In the genomic region with DNA sequence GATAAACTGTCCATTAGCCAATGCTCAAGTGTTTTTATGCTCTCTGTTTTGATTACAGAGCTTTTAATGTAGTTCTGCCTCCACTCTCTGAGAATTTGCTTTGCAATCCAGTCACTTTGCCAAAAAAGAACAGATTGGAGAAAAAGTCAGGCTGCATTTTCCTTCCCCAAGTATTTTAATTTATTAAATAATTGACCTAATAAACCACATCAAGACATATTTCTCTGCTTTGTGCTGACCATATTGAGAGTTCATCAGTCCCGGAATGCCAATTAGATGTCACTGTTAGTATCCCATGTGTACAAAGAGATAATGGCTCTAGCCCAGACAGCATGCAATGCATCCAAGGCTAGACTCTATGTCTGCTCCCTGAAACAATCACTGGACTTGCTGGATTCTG, we compare ENCODE assay signal across 29 mouse cellular contexts.
A peak's percentile ranks its signal among the peaks of the same experiment; 100 is the strongest.
DNase-seq lines count a peak whose midpoint lies in the region; ATAC-seq and TF ChIP-seq lines count a peak whose summit lies in the region.
"Had no signal": no experiment of that assay in that cellular context is flagged by ENCODE, and none has a peak within 500 bp of the region (broad histone marks: within the 10 kb centered on the region; RNA-seq: fewer than 3 reads in every experiment).

No protein-coding gene starts in this region.

- DNase-seq in kidney, postnatal 10 days = peak; percentile 19
- DNase-seq in kidney, adult 2 months = no peak
- DNase-seq in liver, adult 2 months (ENCODE audit: extremely low read depth, low read depth, low spot score) = peak; percentile 16
- peak; percentile 90 for DNase-seq in Muller cell, postnatal 12 days (ENCODE audit: inconsistent ontology term)
- DNase-seq: adrenal gland, adult 8-10 months; adrenal gland, postnatal 25 days; cerebellum, adult 11-12 months; cerebellum, adult 8-10 months; cerebellum, postnatal 10 days; cerebellum, postnatal 36 days; embryo, embryonic 11 days; gastrocnemius, postnatal 10 days; gastrocnemius, postnatal 36 days; heart, adult 2 months; heart, postnatal 14 days; heart, postnatal 4 days had no signal

- no peaks in the 10 kb centered on the region for H3K27me3 ChIP-seq in kidney, adult 2 months (replicated peaks; ENCODE audit: control insufficient read depth, insufficient read depth, low read length)
- no peaks in the 10 kb centered on the region for H3K27me3 ChIP-seq in liver, adult 2 months (ENCODE audit: control insufficient read depth, insufficient read depth, low read length)
- no peaks in the 10 kb centered on the region for H3K27me3 ChIP-seq in liver, embryonic 12.5 days (replicated peaks)
- H3K27me3 ChIP-seq: embryonic facial prominence, embryonic 13.5 days; forebrain, embryonic 13.5 days; heart, embryonic 13.5 days; hindbrain, embryonic 12.5 days; hindbrain, embryonic 15.5 days had no signal

- H3K4me3 ChIP-seq in kidney, adult 2 months (ENCODE audit: insufficient read depth, low read depth, low read length) = no peak overlapping the region
- H3K4me3 ChIP-seq in liver, adult 2 months (ENCODE audit: insufficient read depth, low read depth, low read length) = no peak overlapping the region
- H3K4me3 ChIP-seq in liver, embryonic 12.5 days = no peak overlapping the region
- H3K4me3 ChIP-seq in embryonic fibroblast, embryonic 13.5 days (ENCODE audit: insufficient read depth, low read length) = no peak overlapping the region
- H3K4me3 ChIP-seq: embryonic facial prominence, embryonic 10.5 days; embryonic facial prominence, embryonic 13.5 days; forebrain, embryonic 10.5 days; forebrain, embryonic 13.5 days; heart, adult 2 months; heart, embryonic 10.5 days; heart, embryonic 13.5 days; hindbrain, embryonic 12.5 days; hindbrain, embryonic 15.5 days had no signal

- TF ChIP-seq CTCF in kidney, adult 2 months (conservative IDR thresholded peaks at IDR 0.05; ENCODE audit: insufficient read depth, insufficient read length, low read depth, low read length) = no peak
- TF ChIP-seq CTCF in liver, adult 2 months (IDR thresholded peaks at IDR 0.05; ENCODE audit: low read depth, low read length) = no peak
- TF ChIP-seq CTCF in embryonic fibroblast, embryonic 13.5 days (IDR thresholded peaks at IDR 0.05; ENCODE audit: borderline replicate concordance, insufficient read depth, low read length) = no peak

- TF ChIP-seq POLR2A in kidney, adult 2 months (IDR thresholded peaks at IDR 0.05; ENCODE audit: low read depth, low read length) = no peak
- no peak for TF ChIP-seq POLR2A in liver, adult 2 months (IDR thresholded peaks at IDR 0.05; ENCODE audit: extremely low read depth, insufficient read depth, low read length)
- no peak for TF ChIP-seq POLR2A in embryonic fibroblast, embryonic 13.5 days (IDR thresholded peaks at IDR 0.05; ENCODE audit: low read depth, low read length)

- no peak overlapping the region for H3K4me2 ChIP-seq in liver, embryonic 12.5 days
- H3K4me2 ChIP-seq: embryonic facial prominence, embryonic 13.5 days; forebrain, embryonic 13.5 days; heart, embryonic 13.5 days; hindbrain, embryonic 12.5 days; hindbrain, embryonic 15.5 days had no signal

- H3K9ac ChIP-seq in liver, adult 2 months (ENCODE audit: low read depth, low read length) = no peak overlapping the region
- H3K9ac ChIP-seq in liver, embryonic 12.5 days = no peak overlapping the region
- H3K9ac ChIP-seq: embryonic facial prominence, embryonic 13.5 days; forebrain, embryonic 13.5 days; heart, embryonic 13.5 days; hindbrain, embryonic 12.5 days; hindbrain, embryonic 15.5 days had no signal

- H3K36me3 ChIP-seq in kidney, adult 2 months (ENCODE audit: control insufficient read depth, insufficient read depth, low read length) = no peaks in the 10 kb centered on the region
- H3K36me3 ChIP-seq in liver, adult 2 months (ENCODE audit: control insufficient read depth, insufficient read depth, low read length) = no peaks in the 10 kb centered on the region
- H3K36me3 ChIP-seq in liver, embryonic 12.5 days = no peaks in the 10 kb centered on the region
- H3K36me3 ChIP-seq: embryonic facial prominence, embryonic 10.5 days; embryonic facial prominence, embryonic 13.5 days; forebrain, embryonic 10.5 days; heart, embryonic 10.5 days; heart, embryonic 13.5 days; hindbrain, embryonic 12.5 days; hindbrain, embryonic 15.5 days had no signal

- WGBS in kidney, adult 2 months = 87% methylated on average over 1 of the region's 1 CpGs
- 74% methylated on average over 1 of the region's 1 CpGs for WGBS in liver, adult 2 months
- WGBS in liver, embryonic 12.5 days (ENCODE audit: insufficient replicate concordance) = 70% methylated on average over 1 of the region's 1 CpGs

- H3K4me1 ChIP-seq in kidney, adult 2 months (ENCODE audit: control insufficient read depth, insufficient read depth, low read length) = no peaks in the 10 kb centered on the region
- H3K4me1 ChIP-seq in liver, adult 2 months (ENCODE audit: control insufficient read depth, insufficient read depth, low read length) = no peaks in the 10 kb centered on the region
- no peaks in the 10 kb centered on the region for H3K4me1 ChIP-seq in liver, embryonic 12.5 days
- peaks cover 6% of the 10 kb centered on the region; the same call in 1 of the 2 replicates for H3K4me1 ChIP-seq in embryonic fibroblast, embryonic 13.5 days (ENCODE audit: control insufficient read depth, insufficient read depth, low read length)
- H3K4me1 ChIP-seq: embryonic facial prominence, embryonic 10.5 days; heart, embryonic 10.5 days; heart, embryonic 13.5 days; hindbrain, embryonic 12.5 days; hindbrain, embryonic 15.5 days had no signal

- no peaks in the 10 kb centered on the region for H3K9me3 ChIP-seq in liver, embryonic 12.5 days (replicated peaks)
- H3K9me3 ChIP-seq: embryonic facial prominence, embryonic 10.5 days; embryonic facial prominence, embryonic 13.5 days; forebrain, embryonic 10.5 days; forebrain, embryonic 13.5 days; heart, embryonic 10.5 days; heart, embryonic 13.5 days; hindbrain, embryonic 12.5 days; hindbrain, embryonic 15.5 days had no signal

- no peak overlapping the region for H3K27ac ChIP-seq in kidney, adult 2 months (ENCODE audit: insufficient read depth, low read depth, low read length)
- H3K27ac ChIP-seq in liver, adult 2 months (replicated peaks; ENCODE audit: insufficient read depth, low read depth, low read length) = no peak overlapping the region
- no peak overlapping the region for H3K27ac ChIP-seq in liver, embryonic 12.5 days
- H3K27ac ChIP-seq in embryonic fibroblast, embryonic 13.5 days (ENCODE audit: insufficient read depth, low read length) = peak overlapping the region; percentile 28; the same call in 1 of the 2 replicates
- H3K27ac ChIP-seq: embryonic facial prominence, embryonic 10.5 days; embryonic facial prominence, embryonic 13.5 days; forebrain, embryonic 10.5 days; forebrain, embryonic 13.5 days; heart, adult 2 months; heart, embryonic 10.5 days; heart, embryonic 13.5 days; hindbrain, embryonic 12.5 days; hindbrain, embryonic 15.5 days had no signal

- H3K79me2 ChIP-seq in liver, adult 2 months (ENCODE audit: control insufficient read depth, insufficient read depth, low read length) = no peaks in the 10 kb centered on the region

- ATAC-seq in liver, embryonic 12.5 days = no peak
- ATAC-seq: activated CD4-positive, CD25-positive, alpha-beta regulatory T cell, adult 4 months; CD4-positive, CD25-positive, alpha-beta regulatory T cell, adult 4 months; forebrain, embryonic 13.5 days; forebrain, embryonic 16.5 days had no signal
